Mouse (Mus musculus) ovary, postnatal 14 days (tissue): Measurements from ENCODE around the gene Col16a1.
A peak's percentile ranks its signal among the peaks of the same experiment; 100 is the strongest.

Experiments used
- DNase-seq: peaks from one replicate; pipeline ENCODE4 v3.0.0; 2022; ENCODE audit warnings: low spot score

The Col16a1 gene

GRCm38 (mm10) chr4:130130641-130131350, 83.2 kb downstream of the Col16a1 start:
- no peak for DNase-seq

GRCm38 (mm10) chr4:130131448-130132105, 83.9 kb downstream of the Col16a1 start:
- DNase-seq, result no peak

- DNase-seq, result no peak
Observed at GRCm38 (mm10) chr4:130133399-130133798, 85.8 kb downstream of the Col16a1 start.

- DNase-seq, result peak; percentile 76
Observed at GRCm38 (mm10) chr4:130138441-130139213, 91.0 kb downstream of the Col16a1 start.

- DNase-seq, result no peak
Observed at GRCm38 (mm10) chr4:130139214-130139492, 91.5 kb downstream of the Col16a1 start, which contains the start of gene Hcrtr1. TSS of gene Hcrtr1 (minus strand) at chr4:130139359.

GRCm38 (mm10) chr4:130140992-130141402, 93.4 kb downstream of the Col16a1 start:
- DNase-seq, result no peak

- DNase-seq, result no peak
Observed at GRCm38 (mm10) chr4:130141786-130142185, 94.1 kb downstream of the Col16a1 start.

- DNase-seq, result no peak
Observed at GRCm38 (mm10) chr4:130148405-130148804, 100.8 kb downstream of the Col16a1 start.
